Mouse (Mus musculus): Measurements from ENCODE around the gene Hs3st1.
A peak's percentile ranks its signal among the peaks of the same experiment; 100 is the strongest.

Hs3st1 gene

DNA sequence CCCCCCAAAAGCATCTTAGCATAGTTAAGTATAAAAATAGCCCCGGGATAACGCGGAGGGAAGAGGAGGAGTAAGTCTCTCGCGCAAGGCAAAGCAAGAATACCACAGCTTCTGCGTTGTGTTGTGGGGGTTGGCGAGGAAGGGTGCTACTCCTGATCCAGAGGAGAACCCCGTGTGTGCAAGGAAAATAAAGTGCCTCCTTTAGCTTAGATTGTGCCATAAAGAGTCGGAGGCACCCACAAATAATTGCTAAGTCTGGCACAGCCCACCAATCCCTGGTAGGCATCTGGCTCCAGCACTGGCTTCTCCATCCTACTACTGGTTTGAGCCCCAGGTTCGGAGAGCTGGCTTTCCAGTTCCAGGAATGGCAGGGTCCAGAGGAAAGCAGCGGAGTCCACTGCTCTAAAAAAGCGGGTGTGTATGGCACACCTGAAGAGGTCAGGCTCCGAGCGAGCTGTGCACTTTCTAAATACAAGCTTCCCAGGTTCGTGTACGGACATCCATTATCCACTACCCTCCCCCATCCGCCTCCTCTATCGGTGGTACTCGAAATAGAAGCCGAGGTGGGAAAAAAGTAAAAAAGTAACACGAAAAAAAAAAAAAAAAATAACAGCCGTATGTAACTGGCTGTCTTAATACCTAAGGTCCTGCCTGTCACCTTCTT, 111.9 kb downstream of the Hs3st1 start:
- DNase-seq = peak; percentile 61 to 62

DNA sequence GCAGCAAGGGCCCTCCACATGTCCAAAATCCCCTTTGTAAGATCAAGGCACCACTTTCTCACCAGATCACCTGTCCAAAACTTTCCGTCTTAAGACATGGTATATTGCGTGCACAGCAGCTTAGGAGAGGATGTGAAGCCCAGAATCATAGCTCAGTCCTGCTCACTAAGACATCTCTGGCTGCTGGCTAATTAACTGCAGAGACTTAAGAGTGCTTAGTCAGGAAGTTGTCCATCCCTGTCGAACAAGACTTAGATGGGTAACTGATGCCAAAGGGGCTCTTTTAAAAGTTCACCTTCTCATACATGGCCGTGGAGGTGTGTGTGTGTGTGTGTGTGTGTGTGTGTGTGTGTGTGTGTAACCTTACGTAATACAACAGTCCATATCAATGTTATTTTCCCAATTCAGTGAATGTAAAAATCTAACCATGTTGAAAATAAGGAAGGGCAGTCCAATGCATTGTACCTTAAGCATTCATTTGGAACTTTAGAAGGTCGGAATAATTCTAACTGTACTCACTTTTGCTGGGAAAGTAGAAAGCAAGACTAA, 113.0 kb downstream of the Hs3st1 start:
- DNase-seq = peak in 1 of 2 experiments; percentile 26

DNA sequence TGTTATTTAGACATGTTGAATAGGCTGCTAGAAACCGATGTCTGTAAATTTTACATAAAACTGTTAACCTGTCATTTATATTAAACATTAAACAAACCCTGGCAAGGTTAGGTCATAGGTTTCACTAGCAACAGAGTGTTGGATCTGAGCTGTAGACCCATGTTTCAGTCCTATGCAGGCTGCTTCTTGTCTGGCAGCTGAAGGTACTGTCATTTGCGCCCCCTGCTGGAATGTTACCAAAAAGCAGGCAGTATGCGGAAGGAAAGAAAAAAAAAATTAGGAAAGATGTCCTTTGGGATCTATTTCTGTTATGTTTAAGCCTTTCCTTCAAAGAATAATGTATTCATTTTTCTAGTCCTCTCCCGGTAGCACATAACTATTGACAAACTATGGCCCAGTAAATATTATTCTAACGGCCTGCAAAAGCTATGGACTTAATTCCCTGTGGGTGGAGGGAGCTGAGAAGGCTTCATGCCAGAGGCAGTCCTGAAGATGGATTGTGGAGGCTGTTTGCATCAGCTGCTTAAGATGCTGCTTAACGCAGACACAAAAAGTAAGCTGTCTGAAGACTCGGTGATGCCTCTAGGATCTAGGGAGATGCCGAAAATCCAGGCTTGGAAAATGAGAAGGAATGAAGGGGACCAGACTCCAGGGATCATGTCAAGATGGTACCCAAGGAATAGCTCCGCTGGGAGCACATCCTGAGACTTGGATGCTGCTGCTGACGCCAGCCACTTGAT, 115.7 kb downstream of the Hs3st1 start:
- peak; percentile 89 to 93 for DNase-seq

DNA sequence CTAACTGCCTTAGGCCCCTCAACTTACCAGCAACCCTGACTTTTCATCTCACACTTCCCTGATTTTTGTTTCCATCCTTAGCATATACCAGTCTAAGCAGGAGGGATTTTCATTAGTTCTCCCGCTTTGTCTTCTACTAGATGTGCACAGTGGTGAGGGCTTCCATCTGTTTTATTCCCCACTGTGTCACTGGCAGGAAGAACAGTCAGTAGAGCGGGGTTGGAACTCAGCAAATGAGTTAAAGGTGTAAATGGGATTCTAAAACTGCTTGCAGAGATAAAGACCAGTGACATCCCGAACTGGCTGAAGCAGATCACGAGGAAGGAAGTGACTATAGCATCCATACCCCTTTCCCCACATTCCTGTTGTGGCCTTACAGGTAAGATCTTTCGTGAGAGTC, 116.3 kb downstream of the Hs3st1 start:
- DNase-seq = no peak

DNA sequence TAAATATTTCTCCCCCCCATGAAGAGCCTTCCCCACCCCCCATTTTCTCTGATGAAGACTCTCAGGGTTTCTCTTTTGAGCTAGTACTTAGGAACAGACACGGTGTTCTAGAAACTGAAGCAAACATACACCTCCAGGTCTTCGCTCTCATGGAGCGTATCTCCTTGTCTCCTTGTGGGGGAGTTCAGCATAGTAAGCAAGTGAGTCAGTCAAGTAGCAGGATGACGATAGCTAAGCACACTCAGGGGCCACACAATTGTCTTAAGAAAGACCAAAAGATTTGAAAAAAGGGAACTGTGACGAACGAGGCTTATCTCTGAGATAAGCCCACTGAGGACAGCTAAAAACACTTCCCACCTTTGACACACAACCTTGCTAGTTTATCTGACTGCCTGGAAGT, 117.4 kb downstream of the Hs3st1 start:
- DNase-seq = no peak

DNA sequence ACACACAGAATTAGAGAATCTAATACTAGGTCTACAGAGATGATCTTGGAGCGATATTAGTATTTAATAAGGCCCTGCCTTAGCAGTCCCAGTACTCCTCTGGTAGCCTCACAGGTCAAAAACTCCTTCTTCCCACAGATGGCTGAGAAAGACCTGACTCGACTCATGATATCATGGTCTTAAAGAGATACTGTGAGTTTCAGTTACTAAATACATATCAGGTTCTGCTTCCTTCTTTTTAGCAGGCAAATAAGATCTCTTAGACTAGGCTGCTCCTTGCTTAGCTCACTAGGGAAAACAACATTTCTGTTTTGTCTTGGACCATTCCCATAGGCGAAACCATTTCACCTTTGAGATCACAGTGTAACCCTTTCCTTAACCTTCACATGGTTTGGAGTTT, 119.2 kb downstream of the Hs3st1 start:
- DNase-seq = no peak

DNA sequence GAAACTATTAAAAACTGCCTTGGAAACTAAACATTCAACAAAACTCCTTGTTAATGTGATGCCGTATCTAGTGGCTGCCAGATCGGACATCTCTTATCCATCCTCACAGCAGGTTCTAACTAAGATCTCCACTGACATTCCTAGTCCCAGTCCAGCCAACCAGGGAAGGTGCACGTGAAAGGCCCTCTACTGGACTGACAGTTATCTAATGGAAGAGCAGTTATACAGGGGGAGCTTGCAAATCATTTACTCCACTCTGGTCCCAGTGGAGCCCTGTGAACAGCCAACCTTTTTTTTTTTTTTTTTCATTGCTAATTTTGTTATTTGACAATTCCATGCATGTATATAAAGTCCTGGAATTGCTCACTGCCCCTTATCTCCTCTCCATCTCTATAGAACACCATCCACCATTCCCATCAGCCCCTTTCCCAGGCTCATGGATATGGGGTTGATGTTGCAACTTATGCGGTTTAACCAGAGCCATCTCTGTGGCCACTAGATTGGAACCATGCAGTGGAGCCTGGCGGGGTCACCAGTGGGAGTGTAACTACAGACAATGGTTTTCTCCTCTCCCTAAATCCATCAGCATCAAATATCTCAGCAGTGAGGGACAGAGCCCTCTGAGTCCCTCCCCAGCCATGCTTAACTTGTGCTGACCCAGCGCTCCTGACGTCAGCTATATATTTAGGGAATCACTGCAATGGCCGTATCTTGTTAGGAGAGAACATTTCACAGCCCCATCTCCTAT, 120.8 kb downstream of the Hs3st1 start:
- peak in 1 of 2 experiments; percentile 14 for DNase-seq

DNA sequence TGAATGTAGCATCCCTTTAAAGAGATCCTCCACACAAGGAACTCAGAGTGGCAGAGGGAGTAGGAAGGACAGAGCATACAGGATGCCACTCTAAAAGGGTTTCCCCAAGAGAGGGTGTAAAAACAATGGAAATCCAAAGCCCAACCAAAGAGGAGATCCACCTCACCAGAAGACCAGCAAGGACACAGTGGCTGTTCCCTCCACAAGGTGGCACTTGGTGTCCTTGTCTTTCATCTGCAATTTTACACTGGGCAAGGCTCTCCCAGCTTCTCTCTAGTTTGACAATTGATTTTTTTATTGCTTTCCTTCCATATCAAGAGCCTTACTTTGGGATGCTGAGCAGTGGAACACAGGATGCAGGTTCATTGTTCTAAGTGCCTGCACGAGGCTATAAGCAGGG, 122.1 kb downstream of the Hs3st1 start:
- DNase-seq = peak; percentile 33 to 37

DNA sequence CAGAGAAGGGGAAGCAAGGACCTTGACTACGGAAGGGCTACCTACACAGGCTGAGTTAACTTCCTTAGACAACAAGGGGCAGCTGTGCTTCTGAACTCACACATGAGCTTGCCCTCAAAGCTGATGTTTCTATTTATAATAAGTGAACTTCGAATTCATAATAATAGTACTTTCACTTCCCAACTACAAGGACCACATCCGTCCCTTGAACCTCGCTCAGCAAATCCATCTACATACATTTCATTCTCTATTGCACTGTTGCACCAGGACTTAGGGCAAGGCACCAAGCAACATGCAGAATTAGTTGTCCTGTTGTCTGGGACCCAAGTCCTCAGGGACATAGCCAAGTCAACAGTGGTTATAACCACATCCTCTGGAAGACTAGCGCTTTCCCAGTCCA, 124.4 kb downstream of the Hs3st1 start:
- no peak for DNase-seq

DNA sequence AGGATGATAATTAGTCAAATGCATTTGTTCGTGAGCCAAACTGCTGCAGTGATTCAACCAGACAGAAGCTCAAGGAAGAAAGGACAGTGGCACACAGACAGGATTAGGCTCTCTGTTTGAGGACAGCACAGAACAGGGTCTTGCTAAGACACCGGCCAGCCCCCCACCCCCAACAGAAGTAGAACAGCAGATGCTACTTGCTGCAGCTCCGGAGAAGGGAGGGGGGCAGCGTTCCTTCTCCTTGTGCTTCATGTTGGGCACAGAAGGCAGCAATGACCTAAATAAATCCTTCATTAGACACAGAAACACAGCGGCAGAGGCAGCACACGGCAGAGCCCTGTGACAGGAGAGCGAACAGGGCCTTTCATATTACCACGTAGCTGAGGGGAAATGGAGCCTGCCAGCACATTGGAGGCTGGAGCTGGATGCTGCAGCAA, 130.2 kb downstream of the Hs3st1 start:
- peak; percentile 67 to 78 for DNase-seq

DNA sequence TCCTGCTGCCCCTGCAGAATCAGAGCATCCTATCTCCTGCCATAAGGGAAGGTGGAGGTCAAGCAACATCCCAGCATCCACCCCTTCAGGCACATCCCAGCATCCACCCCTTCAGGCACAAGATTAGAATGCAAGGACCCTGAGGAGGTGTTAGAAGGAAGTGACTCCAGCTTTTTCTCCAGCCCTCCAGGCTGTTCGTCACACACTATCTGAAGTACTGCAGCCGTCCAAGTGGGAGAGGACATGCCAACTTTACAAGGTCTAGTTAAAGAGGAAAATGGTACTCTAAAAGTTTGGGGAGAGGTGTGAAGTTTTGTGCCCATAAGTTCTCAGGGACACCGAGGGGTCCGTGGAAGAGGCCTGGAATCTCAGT, 131.1 kb downstream of the Hs3st1 start:
- no peak for DNase-seq

DNA sequence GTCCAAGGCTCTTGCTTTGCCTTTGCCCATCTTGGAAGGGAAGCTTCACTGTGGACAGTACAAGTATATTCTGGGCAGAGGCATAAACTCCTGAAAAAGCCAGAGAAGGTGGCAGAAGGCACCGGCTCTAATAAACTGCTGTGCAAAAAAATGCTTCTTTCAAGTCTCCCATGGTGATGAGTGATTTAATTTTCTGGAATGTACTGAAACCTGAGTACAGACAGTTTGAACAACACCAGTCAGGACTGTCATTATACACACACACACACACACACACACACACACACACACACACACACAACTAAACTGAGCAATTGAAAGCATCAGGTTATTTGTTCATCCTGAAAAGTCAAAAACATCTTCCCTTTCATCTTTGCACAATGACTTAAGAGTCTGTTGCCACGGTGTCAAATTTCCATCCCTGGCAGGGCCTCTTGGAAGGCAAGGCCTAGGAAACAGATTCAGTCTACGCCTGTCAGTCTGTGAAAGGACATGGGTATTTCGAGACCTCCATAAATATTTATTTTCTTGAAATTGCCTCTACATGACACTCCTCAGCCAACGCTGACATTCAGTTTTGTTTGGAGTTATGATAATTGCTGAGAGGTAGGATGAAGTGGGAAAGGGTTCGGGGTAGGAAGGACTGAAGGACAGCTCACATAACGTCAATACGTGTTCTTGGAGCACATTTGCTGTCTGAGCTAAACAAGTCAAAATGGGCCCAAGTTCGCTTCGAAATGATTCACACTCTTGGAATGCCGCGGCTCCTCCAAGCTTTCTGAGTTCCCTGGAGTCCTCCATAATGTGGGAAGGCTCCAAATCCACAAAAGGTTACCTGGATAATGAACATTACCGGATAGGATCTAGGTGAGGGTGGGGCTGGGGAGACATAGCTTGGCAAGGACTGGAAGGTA, 131.7 kb downstream of the Hs3st1 start:
- no peak for DNase-seq

DNA sequence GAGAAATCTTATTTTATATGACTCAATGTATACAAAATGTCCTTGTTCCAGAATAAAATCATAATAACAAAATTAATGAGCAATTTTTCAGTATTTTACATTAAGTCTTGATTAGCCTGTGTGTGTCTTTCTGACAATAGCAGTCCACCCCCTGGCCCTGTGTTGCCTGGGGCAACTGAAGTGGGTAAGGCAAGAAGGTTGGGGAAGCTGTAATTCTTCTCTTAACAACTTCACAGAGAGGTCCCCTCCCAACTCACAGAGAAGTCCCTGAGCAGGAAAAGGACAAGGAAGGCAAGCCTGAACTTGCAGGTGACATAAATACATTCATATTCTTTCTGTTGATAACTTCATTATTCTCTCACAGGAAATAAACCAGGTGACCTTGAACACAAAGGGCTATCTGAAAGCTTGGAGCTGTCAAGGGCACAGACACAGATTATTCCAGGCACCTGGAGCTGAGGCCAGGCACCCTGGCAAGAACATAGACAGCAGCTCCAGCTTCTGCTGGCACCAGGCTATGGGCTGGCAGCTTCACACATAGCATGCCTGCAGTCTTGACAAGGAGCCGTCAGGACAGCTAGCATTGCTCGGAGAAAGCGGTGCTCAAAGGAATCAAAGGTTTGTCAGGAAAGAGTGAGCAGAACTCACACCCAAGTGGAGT, 134.9 kb downstream of the Hs3st1 start:
- DNase-seq = peak; percentile 69 to 80

DNA sequence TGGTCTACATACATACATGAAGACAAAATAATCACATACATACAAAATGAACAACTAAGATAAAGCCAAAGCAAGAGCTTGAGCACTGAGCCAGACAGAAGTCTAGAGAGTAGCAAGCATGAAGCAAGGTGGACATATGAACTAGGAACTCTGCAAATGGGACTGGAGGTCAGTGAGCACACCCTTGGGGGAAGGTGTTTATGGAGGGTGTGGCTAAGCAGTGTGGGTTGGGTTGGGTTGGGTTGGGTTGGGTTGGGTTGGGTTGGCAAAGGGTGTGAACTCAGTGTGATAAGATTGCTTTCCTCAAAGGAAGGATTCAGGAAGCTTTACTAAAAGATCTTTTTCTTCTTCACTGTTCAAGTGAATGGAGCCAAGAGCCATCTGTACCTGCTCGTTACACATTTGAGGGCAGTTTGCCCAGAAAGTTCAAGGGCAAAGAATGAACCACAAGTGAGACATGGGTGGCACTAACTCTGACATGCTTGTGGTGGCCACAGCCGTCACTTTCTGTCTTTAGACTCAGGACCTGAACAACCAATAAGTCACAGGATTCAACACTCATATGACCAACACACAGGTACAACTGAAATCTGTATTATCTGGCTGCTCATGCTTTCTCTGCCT, 137.8 kb downstream of the Hs3st1 start:
- no peak for DNase-seq

DNA sequence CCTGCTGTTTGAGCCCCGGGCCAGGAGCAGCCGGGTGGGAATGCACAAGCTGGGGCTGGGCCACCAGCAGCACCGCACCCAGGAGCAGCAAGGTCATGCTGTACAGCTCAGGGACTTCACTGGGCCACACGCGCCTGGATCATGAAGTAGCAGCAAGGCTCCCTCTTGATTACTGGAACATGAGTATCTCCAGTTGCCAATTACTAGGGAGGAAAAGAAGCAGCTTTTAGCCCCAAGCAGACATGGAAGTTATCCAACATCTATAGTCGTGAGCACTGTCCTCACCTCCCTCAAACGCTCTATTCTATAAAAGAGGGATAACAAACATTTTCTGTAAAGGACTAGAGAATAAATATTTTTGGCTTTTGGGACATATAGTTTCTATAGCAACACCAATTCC, 140.1 kb downstream of the Hs3st1 start:
- DNase-seq = no peak

DNA sequence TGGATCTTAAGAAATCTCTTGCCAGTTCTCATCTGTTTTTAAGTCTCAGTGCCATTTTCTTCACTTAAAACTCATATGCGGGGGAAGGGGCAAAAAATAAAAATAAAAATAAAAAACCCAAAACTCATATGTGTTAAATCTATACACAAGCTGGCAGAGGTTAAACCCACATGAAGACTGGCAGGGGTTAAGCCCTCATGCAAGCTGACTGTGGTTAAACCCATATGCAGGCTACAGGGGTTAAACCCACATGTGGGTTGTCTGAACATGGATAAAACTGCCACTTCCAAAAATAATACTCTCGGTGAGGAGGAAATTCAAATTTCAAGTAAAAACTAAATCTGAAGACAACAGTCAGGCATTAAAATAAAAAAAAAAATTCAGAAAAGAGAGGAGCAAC, 141.7 kb downstream of the Hs3st1 start:
- DNase-seq = no peak

DNA sequence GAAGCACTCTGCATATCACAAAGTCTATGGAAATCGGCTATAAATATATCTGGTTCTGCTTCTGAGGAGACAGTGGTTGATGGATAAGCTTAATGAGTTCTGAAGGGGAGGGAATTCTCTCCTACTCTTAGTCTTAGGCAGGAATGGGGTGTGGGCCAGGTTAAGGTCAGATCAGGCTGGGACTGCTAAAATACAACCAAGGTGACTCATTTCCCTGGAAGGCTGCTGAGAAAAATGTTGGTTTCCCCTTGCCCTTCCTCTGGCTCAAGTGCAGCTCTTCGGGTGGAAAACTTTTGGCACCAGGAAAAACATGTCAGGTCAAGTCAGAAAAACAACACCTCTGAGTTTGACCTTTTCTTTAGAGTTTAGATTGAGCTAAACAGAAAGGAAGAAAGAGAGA, 143.0 kb downstream of the Hs3st1 start:
- DNase-seq = no peak

DNA sequence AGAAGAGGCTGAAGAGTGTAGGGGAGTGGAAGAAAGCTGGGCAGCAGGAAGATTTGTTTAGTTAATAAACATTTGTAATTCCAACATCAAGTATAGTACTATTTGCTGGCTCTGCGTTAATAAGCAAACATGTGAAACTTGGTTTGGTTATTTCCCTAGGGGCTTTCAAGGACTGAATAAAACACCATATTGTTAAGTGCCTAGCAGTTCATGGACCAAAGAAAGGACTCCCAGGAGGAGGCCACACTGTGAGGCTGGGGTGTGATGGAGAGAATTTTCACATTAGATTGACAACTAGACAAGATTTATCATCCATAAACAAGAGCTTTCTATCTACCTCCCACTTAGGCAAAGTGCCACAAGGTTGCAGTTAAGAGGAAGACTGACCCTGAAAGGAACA, 147.0 kb downstream of the Hs3st1 start:
- no peak for DNase-seq

DNA sequence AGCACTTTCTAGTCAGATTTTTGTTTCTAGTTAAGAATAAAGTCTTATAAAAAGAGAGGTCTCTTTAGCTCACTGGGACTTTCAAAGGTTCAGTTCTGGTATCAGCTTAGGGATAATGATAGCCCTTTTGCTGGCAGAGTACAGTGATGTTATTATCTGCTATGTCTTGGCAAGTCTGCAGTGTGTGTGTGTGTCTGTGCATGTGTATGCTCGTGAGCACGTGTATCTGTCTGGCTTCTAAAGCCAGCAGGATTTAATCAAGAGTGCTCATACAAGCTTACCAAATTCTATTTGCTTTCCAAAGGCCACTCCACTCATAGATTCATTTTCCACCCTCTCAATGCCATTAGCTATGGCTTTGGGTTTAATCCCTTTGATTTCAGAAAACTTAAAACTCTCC, 160.5 kb downstream of the Hs3st1 start:
- no peak for DNase-seq
